8 mouse cellular contexts compared by ENCODE assay signal in the genomic region with DNA sequence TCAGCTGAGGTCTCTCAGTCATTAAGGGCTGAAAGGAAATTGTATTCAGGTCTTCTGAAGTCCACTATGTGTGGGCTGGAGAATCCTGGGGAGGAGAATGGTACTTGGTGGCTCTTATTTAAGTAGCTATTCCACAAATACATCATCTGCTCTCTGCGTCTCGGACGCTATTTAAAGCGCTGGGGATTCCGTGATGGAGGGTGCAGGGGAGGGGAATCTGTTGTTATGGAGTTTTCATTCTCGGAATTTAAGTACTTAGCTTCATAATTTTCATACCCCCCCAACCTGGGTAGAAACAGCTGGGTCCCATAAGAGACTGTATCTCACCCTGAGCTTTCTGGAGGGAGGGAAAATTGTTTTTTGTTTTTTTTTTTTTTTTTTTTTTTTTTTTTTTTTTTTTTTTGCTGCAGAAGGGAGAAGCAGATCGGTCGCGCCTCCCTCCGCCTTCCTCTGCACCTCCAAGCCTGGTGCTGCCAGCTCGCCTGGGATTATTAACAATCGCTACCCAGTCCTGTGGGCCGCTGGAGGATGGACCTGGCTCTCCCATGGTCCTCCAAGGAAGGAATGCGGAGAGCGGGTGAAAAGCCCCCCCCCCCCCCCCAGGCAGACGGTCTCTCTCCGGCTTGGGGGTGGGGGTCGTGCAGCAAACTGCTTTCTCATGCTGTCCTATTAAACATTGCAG. TPM values are rescaled to one million over a fixed set of nuclear protein-coding genes. Genes with fewer than 3 reads are reported as not detected.
DNase-seq lines count a peak whose midpoint lies in the region; ATAC-seq and TF ChIP-seq lines count a peak whose summit lies in the region.

A gene (plus strand): TSS at position 196 of the 682 bp plus-strand sequence.

- TF ChIP-seq CTCF in cortical plate, adult 2 months (IDR thresholded peaks at IDR 0.05; ENCODE audit: extremely low read depth, insufficient read depth, low read length) = no peak
- TF ChIP-seq CTCF in heart, postnatal 0 days (IDR thresholded peaks at IDR 0.05; ENCODE audit: low read depth) = no peak

- H3K9ac ChIP-seq in kidney, embryonic 16.5 days (replicated peaks; ENCODE audit: low read length) = peak within 1 kb of the TSS; percentile 35; the same call in 1 of the 2 replicates
- H3K9ac ChIP-seq in heart, postnatal 0 days (replicated peaks; ENCODE audit: low read depth, low read length) = no peak within 1 kb of the TSS
- no peak within 1 kb of the TSS for H3K9ac ChIP-seq in limb, embryonic 14.5 days (ENCODE audit: low read depth, low read length, severe bottlenecking)

- peaks cover 21% of the 10 kb centered on the region for H3K4me1 ChIP-seq in kidney, embryonic 16.5 days (ENCODE audit: insufficient read depth, low read length)
- no peaks in the 10 kb centered on the region; the same call in 1 of the 2 replicates for H3K4me1 ChIP-seq in cortical plate, adult 2 months (ENCODE audit: control insufficient read depth, insufficient read depth, low read length)
- H3K4me1 ChIP-seq in heart, postnatal 0 days (ENCODE audit: control insufficient read depth, insufficient read depth) = peaks cover 9% of the 10 kb centered on the region
- H3K4me1 ChIP-seq in limb, embryonic 14.5 days (ENCODE audit: control insufficient read depth, insufficient read depth, low read length) = no peaks in the 10 kb centered on the region; the same call in 1 of the 2 replicates

- H3K27me3 ChIP-seq in kidney, embryonic 16.5 days (ENCODE audit: insufficient read depth, low read length) = peaks cover 55% of the 10 kb centered on the region
- peaks cover 44% of the 10 kb centered on the region for H3K27me3 ChIP-seq in heart, postnatal 0 days (ENCODE audit: control insufficient read depth, insufficient read depth, low read length)
- H3K27me3 ChIP-seq in limb, embryonic 14.5 days (ENCODE audit: control insufficient read depth, insufficient read depth, low read length) = peaks cover 58% of the 10 kb centered on the region

- ATAC-seq in kidney, embryonic 16.5 days (ENCODE audit: low FRiP score, low TSS enrichment) = peak; percentile 16; the same call in 1 of the 2 replicates
- ATAC-seq in heart, postnatal 0 days (ENCODE audit: insufficient read depth, low read depth) = no peak
- ATAC-seq in limb, embryonic 14.5 days (ENCODE audit: low FRiP score, low read depth) = peak; percentile 12; the same call in 1 of the 2 replicates

- DNase-seq in kidney, postnatal 36 days = no peak
- no peak for DNase-seq in heart, postnatal 0 days (ENCODE audit: low spot score)
- DNase-seq in limb, embryonic 14.5 days (ENCODE audit: low spot score) = no peak
- DNase-seq in adrenal gland, postnatal 10 days = no peak
- DNase-seq in thymus, postnatal 36 days = no peak
- DNase-seq in gastrocnemius, postnatal 36 days = no peak

- H3K4me2 ChIP-seq in kidney, embryonic 16.5 days (replicated peaks; ENCODE audit: low read depth, low read length) = peak within 1 kb of the TSS; percentile 75
- peak within 1 kb of the TSS; percentile 72 for H3K4me2 ChIP-seq in heart, postnatal 0 days (ENCODE audit: low read depth, low read length)
- peak within 1 kb of the TSS; percentile 76 for H3K4me2 ChIP-seq in limb, embryonic 14.5 days (replicated peaks; ENCODE audit: low read depth, low read length, severe bottlenecking)

- H3K9me3 ChIP-seq in kidney, embryonic 16.5 days (ENCODE audit: low read length) = no peaks in the 10 kb centered on the region
- H3K9me3 ChIP-seq in heart, postnatal 0 days (replicated peaks; ENCODE audit: control insufficient read depth, low read length) = no peaks in the 10 kb centered on the region
- no peaks in the 10 kb centered on the region for H3K9me3 ChIP-seq in limb, embryonic 14.5 days (ENCODE audit: control insufficient read depth, low read length)

- 3% methylated on average over 16 of the region's 18 CpGs for WGBS in kidney, embryonic 16.5 days
- WGBS in heart, postnatal 0 days = 3% methylated on average over 15 of the region's 18 CpGs
- 2% methylated on average over 18 of the region's 18 CpGs for WGBS in limb, embryonic 14.5 days

- intact Hi-C loops in gastrocnemius, postnatal 36 days (cut with DNase I) = no loop called here

- H3K27ac ChIP-seq in kidney, embryonic 16.5 days (ENCODE audit: low read length) = no peak within 1 kb of the TSS
- no peak within 1 kb of the TSS for H3K27ac ChIP-seq in cortical plate, adult 2 months (ENCODE audit: insufficient read depth, low read length)
- no peak within 1 kb of the TSS for H3K27ac ChIP-seq in heart, postnatal 0 days (ENCODE audit: low read depth)
- no peak within 1 kb of the TSS for H3K27ac ChIP-seq in limb, embryonic 14.5 days (replicated peaks; ENCODE audit: low read depth, low read length)

- TF ChIP-seq POLR2A in cortical plate, adult 2 months (IDR thresholded peaks at IDR 0.05; ENCODE audit: extremely low read depth, insufficient read depth, low read length) = no peak
- TF ChIP-seq POLR2A in limb, embryonic 14.5 days (IDR thresholded peaks at IDR 0.05; ENCODE audit: borderline replicate concordance, extremely low read depth, insufficient read depth, insufficient read length) = no peak

- no peaks in the 10 kb centered on the region for H3K36me3 ChIP-seq in kidney, embryonic 16.5 days (ENCODE audit: insufficient read depth, low read length)
- H3K36me3 ChIP-seq in heart, postnatal 0 days (replicated peaks; ENCODE audit: control insufficient read depth, insufficient read depth, low read length) = no peaks in the 10 kb centered on the region
- H3K36me3 ChIP-seq in limb, embryonic 14.5 days (ENCODE audit: control insufficient read depth, insufficient read depth, low read length) = no peaks in the 10 kb centered on the region

- H3K4me3 ChIP-seq in kidney, embryonic 16.5 days (ENCODE audit: low read length) = peak within 1 kb of the TSS; percentile 49
- H3K4me3 ChIP-seq in cortical plate, adult 2 months (ENCODE audit: insufficient read depth, low read length) = peak within 1 kb of the TSS; percentile 52
- peak within 1 kb of the TSS; percentile 50 for H3K4me3 ChIP-seq in heart, postnatal 0 days (ENCODE audit: low read depth, low read length)
- peak within 1 kb of the TSS; percentile 45 for H3K4me3 ChIP-seq in limb, embryonic 14.5 days (replicated peaks; ENCODE audit: low read length)

- no peak for TF ChIP-seq EP300 in heart, postnatal 0 days (IDR thresholded peaks at IDR 0.05; ENCODE audit: low read depth)

RNA-seq across cellular contexts. Expression of the gene that starts here (rescaled TPM):
- polyA plus RNA-seq in kidney, embryonic 16.5 days (2015; fragmentation: Nextera tagmentation; extraction: Ambion mirVana) = 1.8 and 2.1 TPM in 2 replicates
- 22.6 and 23.0 TPM in 2 replicates for polyA plus RNA-seq in cortical plate, adult 2 months (2012; rRNA removed)
- 0.92 and 1.9 TPM in 2 replicates for total RNA-seq in heart, postnatal 0 days (2014; rRNA removed; ENCODE audit: low replicate concordance)
- 0.63 and 0.89 TPM in 2 replicates for polyA plus RNA-seq in heart, postnatal 0 days (2015; fragmentation: Nextera tagmentation; extraction: Ambion mirVana)
- 0.23 and 0.33 TPM in 2 replicates for polyA plus RNA-seq in limb, embryonic 14.5 days (2012; rRNA removed)
- 0.10 and 0.37 TPM in 2 replicates for polyA plus RNA-seq in limb, embryonic 14.5 days (2014; fragmentation: Nextera tagmentation; extraction: Ambion mirVana)
- total RNA-seq in adrenal gland, postnatal 10 days (2021) = 1 to 10 TPM; 1.2 to 1.5 TPM
- not detected for total RNA-seq in gastrocnemius, postnatal 36 days (2021)

Comparison
In these comparisons a context has a peak if more than half of its experiments do, and no peak if none do; other contexts are left out.
1. Peak in ATAC-seq, H3K4me3 ChIP-seq and H3K4me2 ChIP-seq in limb, embryonic 14.5 days; RNA of the gene not detected or under 1 TPM.